Mouse (Mus musculus): ENCODE results near the gene Fermt1. TPM values are rescaled to one million over a fixed set of nuclear protein-coding genes. Genes with fewer than 3 reads are reported as not detected.

The Fermt1 gene
- polyA plus RNA-seq (2012), result 0.01 TPM in 2 replicates

GRCm38 (mm10) chr2:132945326-132946207, at the start of gene Fermt1:
Gene Fermt1 (minus strand): TSS chr2:132945906.
- Histone ChIP-seq H3K4me3 (replicated peaks) (no peak within 1 kb of the TSS), H3K4me1 (ENCODE audit: control insufficient read depth) (no peaks in the 10 kb centered on the region), H3K9me3 (ENCODE audit: control insufficient read depth, low read length) (no peaks in the 10 kb centered on the region), H3K36me3 (ENCODE audit: control insufficient read depth) (no peaks in the 10 kb centered on the region), H3K27me3 (ENCODE audit: control insufficient read depth) (peaks cover 40% of the 10 kb centered on the region)
- TF ChIP-seq TAL1 (IDR thresholded peaks at IDR 0.05; ENCODE audit: low read length) (no peak), GATA1 (IDR thresholded peaks at IDR 0.05; ENCODE audit: low read length) (no peak)

DNA sequence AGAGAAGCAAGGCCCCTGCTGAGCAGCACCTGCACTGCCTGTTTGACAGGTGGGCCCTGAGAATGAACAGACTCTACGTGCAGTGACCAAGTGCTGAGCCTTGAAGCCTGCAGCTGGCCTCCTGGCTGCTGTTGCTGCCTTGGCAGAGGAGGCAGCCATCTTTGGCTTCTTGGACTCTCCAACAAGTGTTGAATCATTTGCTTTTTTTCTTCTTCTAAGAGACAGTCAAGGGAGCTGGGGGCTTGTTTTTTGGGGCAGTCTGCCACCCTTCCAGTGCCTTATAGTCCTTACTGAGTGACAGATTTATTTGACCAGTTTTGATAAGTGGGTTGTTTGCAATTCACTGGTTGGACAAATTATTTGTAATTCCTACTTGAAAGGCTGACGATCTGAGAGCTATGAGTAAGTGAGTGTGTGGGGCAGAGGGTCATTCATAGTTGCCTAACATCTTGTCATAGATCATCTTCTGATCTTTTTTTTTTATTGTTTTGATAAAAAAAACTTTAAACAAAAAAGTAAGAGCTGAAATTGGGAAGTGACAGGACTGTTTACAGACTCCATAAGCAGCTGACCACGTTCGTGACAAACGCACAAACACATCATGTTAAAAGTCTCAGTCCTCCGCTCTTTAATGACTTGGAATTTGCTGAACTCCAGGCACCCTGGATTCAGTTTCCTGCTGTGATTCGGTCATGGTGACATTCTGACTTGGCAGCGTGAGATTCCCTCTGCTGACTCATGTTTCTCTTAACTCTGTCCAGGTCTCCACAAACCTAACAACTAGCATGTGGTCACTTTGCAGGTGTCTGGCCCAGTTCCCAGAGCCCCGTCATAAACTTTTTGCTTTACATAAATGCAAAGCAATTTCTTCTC, 47.2 kb upstream of the Fermt1 start:
- H3K27me3 ChIP-seq (ENCODE audit: control insufficient read depth), result no peaks in the 10 kb centered on the region
- no peak for TF ChIP-seq GATA1 (IDR thresholded peaks at IDR 0.05; ENCODE audit: low read length)
- no peak for TF ChIP-seq TAL1 (IDR thresholded peaks at IDR 0.05; ENCODE audit: low read length)
- no peaks in the 10 kb centered on the region for H3K4me1 ChIP-seq (ENCODE audit: control insufficient read depth)
- H3K9me3 ChIP-seq (ENCODE audit: control insufficient read depth, low read length), result peaks cover 2% of the 10 kb centered on the region; the same call in 1 of the 2 replicates
- no peak overlapping the region for H3K4me3 ChIP-seq (replicated peaks)
- no peaks in the 10 kb centered on the region for H3K36me3 ChIP-seq (ENCODE audit: control insufficient read depth)

DNA sequence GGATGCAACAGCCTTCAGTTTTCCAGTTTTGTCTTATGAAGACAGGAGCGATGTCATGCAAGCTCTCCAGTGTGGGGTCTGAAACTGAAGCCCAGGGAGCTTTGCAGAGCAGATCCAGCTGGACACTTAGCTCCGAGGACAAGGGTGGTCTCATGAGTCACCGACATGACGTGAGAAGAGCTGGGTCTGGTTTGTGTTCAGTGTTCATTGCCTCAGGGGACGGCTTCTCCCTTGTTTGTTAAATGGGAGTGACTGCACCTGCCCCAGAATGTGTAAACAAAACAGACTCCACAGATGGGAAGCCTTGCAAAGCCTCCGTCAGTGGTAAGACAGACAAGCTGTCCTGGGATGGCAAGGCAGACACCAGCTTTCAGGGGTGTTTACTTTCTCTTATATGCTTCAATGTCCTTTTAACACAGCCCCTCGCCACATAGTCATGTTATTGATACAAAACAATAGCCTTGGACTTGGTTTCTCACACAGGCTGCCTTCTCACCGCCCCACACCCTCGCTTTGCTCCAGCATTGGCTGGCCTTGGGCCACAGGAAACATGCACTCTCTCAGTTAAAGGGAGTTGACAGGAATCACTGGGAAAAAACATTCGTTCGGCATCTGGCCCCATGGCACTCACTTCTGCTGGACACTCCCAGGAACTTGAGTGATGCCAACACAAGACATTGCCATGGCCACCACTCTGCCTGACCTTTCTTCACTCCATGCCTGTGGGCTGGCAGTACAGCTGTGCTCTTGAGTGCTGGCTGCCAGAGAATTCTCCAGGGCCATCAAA, 44.3 kb upstream of the Fermt1 start:
- H3K4me3 ChIP-seq (replicated peaks), result no peak overlapping the region
- H3K4me1 ChIP-seq (ENCODE audit: control insufficient read depth), result no peaks in the 10 kb centered on the region
- H3K27me3 ChIP-seq (ENCODE audit: control insufficient read depth), result no peaks in the 10 kb centered on the region
- H3K36me3 ChIP-seq (ENCODE audit: control insufficient read depth), result no peaks in the 10 kb centered on the region
- TF ChIP-seq TAL1 (IDR thresholded peaks at IDR 0.05; ENCODE audit: low read length), result no peak
- no peak for TF ChIP-seq GATA1 (IDR thresholded peaks at IDR 0.05; ENCODE audit: low read length)
- peaks cover 2% of the 10 kb centered on the region; the same call in 1 of the 2 replicates for H3K9me3 ChIP-seq (ENCODE audit: control insufficient read depth, low read length)

DNA sequence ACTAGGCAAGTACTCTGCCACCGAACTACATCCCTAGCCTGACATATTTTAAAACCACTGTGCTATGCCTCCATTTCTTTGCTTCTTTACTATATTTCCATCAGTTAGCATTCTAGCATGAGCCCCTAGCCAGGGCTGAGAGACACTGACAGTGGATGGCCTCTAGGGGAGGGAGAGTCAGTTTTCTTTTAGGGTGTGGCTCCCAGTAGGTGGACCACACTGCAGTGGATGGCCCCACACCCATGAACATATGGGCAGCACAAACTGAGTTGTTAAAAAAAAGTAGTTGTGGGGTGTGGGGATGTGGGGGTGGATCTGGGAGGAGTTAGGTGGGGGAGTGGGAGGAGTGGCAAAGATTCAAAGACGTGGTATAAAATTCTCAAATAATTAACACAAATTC, 27.6 kb upstream of the Fermt1 start:
- Histone ChIP-seq H3K27me3 (ENCODE audit: control insufficient read depth) (no peaks in the 10 kb centered on the region), H3K9me3 (ENCODE audit: control insufficient read depth, low read length) (no peaks in the 10 kb centered on the region), H3K4me3 (replicated peaks) (no peak overlapping the region), H3K4me1 (ENCODE audit: control insufficient read depth) (no peaks in the 10 kb centered on the region), H3K36me3 (ENCODE audit: control insufficient read depth) (no peaks in the 10 kb centered on the region)
- no peak for TF ChIP-seq GATA1 (IDR thresholded peaks at IDR 0.05; ENCODE audit: low read length)
- no peak for TF ChIP-seq TAL1 (IDR thresholded peaks at IDR 0.05; ENCODE audit: low read length)

DNA sequence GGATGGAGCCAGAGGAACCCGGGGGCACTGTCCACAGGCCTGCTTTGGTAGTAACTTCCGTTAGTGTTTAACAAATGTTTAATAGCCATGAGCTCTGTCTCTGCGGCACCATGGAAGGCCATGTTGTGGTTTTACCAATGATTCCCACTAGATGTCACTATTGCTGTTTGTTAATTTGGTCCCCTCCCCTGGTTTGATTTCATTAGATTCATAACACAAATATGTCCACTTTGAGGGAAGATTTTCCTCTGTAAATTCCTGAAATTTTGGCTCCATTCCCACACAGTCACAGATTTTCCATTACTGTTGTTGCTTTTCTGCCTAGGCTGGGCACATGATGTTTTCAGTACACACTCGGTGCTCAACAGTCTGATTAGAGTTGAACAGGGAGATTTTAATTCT, 25.1 kb upstream of the Fermt1 start:
- no peaks in the 10 kb centered on the region for H3K27me3 ChIP-seq (ENCODE audit: control insufficient read depth)
- no peak for TF ChIP-seq GATA1 (IDR thresholded peaks at IDR 0.05; ENCODE audit: low read length)
- no peak for TF ChIP-seq TAL1 (IDR thresholded peaks at IDR 0.05; ENCODE audit: low read length)
- no peaks in the 10 kb centered on the region for H3K9me3 ChIP-seq (ENCODE audit: control insufficient read depth, low read length)
- H3K4me3 ChIP-seq (replicated peaks), result no peak overlapping the region
- no peaks in the 10 kb centered on the region for H3K4me1 ChIP-seq (ENCODE audit: control insufficient read depth)
- H3K36me3 ChIP-seq (ENCODE audit: control insufficient read depth), result no peaks in the 10 kb centered on the region

DNA sequence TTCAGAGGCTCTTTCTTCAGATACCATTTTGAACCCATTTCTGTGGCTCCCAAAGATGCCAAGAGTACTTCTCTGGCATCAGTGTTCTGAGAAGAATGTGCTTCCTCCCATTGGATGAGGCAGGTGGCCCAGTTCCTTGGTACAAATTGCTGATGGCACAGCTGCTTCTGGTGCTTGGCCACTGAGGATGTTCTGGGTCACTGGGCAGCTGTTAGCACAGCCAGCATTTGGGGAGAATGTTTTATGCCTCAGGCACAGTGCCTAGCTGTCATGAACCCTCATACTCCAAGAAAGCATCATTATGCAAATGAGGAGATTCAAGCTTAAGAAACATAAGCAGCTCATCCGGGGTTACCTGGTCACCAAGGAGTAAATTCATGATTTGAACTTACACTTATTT, 12.1 kb upstream of the Fermt1 start:
- no peaks in the 10 kb centered on the region for H3K27me3 ChIP-seq (ENCODE audit: control insufficient read depth)
- H3K9me3 ChIP-seq (ENCODE audit: control insufficient read depth, low read length), result no peaks in the 10 kb centered on the region
- H3K4me3 ChIP-seq (replicated peaks), result no peak overlapping the region
- no peak for TF ChIP-seq TAL1 (IDR thresholded peaks at IDR 0.05; ENCODE audit: low read length)
- no peak for TF ChIP-seq GATA1 (IDR thresholded peaks at IDR 0.05; ENCODE audit: low read length)
- no peaks in the 10 kb centered on the region for H3K4me1 ChIP-seq (ENCODE audit: control insufficient read depth)
- H3K36me3 ChIP-seq (ENCODE audit: control insufficient read depth), result no peaks in the 10 kb centered on the region

- Histone ChIP-seq H3K4me3 (replicated peaks) (no peak overlapping the region), H3K27me3 (ENCODE audit: control insufficient read depth) (no peaks in the 10 kb centered on the region), H3K36me3 (ENCODE audit: control insufficient read depth) (no peaks in the 10 kb centered on the region), H3K4me1 (ENCODE audit: control insufficient read depth) (no peaks in the 10 kb centered on the region), H3K9me3 (ENCODE audit: control insufficient read depth, low read length) (no peaks in the 10 kb centered on the region)
- no peak for TF ChIP-seq TAL1 (IDR thresholded peaks at IDR 0.05; ENCODE audit: low read length)
- TF ChIP-seq GATA1 (IDR thresholded peaks at IDR 0.05; ENCODE audit: low read length), result no peak
These were observed 6.5 kb upstream of the Fermt1 start for GRCm38 (mm10) chr2:132952197-132952596.

GRCm38 (mm10) chr2:132948174-132948573, 2.5 kb upstream of the Fermt1 start:
- Histone ChIP-seq H3K4me1 (ENCODE audit: control insufficient read depth) (no peaks in the 10 kb centered on the region), H3K9me3 (ENCODE audit: control insufficient read depth, low read length) (no peaks in the 10 kb centered on the region), H3K27me3 (ENCODE audit: control insufficient read depth) (peaks cover 37% of the 10 kb centered on the region), H3K36me3 (ENCODE audit: control insufficient read depth) (no peaks in the 10 kb centered on the region), H3K4me3 (replicated peaks) (no peak overlapping the region)
- no peak for TF ChIP-seq TAL1 (IDR thresholded peaks at IDR 0.05; ENCODE audit: low read length)
- no peak for TF ChIP-seq GATA1 (IDR thresholded peaks at IDR 0.05; ENCODE audit: low read length)

All from erythroblast, embryonic 14.5 days (primary cell).